Mouse (Mus musculus) erythroblast, embryonic 14.5 days (primary cell): ENCODE results near the gene Osbpl7.

Source experiments
- GATA1 ChIP-seq: IDR thresholded peaks from 2 replicates; pipeline ENCODE4 v1.6.1; 2012; ENCODE audit warnings: low read length, inconsistent platforms, mixed read lengths
- TAL1 ChIP-seq: IDR thresholded peaks from 3 replicates; pipeline ENCODE4 v1.6.1; 2012; ENCODE audit warnings: low read length, inconsistent platforms, mixed read lengths

- TF ChIP-seq GATA1 (no peak), TAL1 (no peak)
These were observed 53.7 kb downstream of the Osbpl7 start for GRCm38 (mm10) chr11:97104091-97104483.
